Mouse (Mus musculus) liver, embryonic 15.5 days (tissue): Measurements from ENCODE around the gene Pnp2. TPM values are rescaled to one million over a fixed set of nuclear protein-coding genes. Genes with fewer than 3 reads are reported as not detected.
A peak's percentile ranks its signal among the peaks of the same experiment; 100 is the strongest.
"Not testable (repeated sequence)": the region's sequence is repeated elsewhere in the genome, so short reads cannot be mapped to it uniquely, and the experiment has no call there.

Experiments
- ATAC-seq: fragments of 200-750 bp; cut with Nextera tagmentation; 2 replicates; pipeline ENCODE4 v1.8.0; 2017; ENCODE audit warnings: moderate number of reproducible peaks, mild to moderate bottlenecking, moderate library complexity; ENCODE audit not compliant: insufficient read depth
- H3K27ac ChIP-seq: fragments of 300-500 bp; sonication (generic); replicated peaks from 2 replicates; pipeline ENCODE4 v1.5.1; 2015; ENCODE audit warnings: mild to moderate bottlenecking, inconsistent platforms
- H3K27me3 ChIP-seq: fragments of 300-500 bp; sonication (generic); 2 replicates; pipeline ENCODE4 v1.6.1; 2015; ENCODE audit warnings: mild to moderate bottlenecking, inconsistent platforms
- H3K36me3 ChIP-seq: fragments of 300-500 bp; sonication (generic); replicated peaks from 2 replicates; pipeline ENCODE4 v1.6.1; 2015; ENCODE audit warnings: moderate library complexity, mild to moderate bottlenecking, inconsistent platforms
- H3K4me1 ChIP-seq: fragments of 300-500 bp; sonication (generic); replicated peaks from 2 replicates; pipeline ENCODE4 v1.6.1; 2015; ENCODE audit warnings: inconsistent platforms
- H3K4me2 ChIP-seq: fragments of 300-500 bp; sonication (generic); 2 replicates; pipeline ENCODE4 v1.6.1; 2015; ENCODE audit warnings: moderate library complexity, mild to moderate bottlenecking, inconsistent platforms
- H3K4me3 ChIP-seq: fragments of 300-500 bp; sonication (generic); replicated peaks from 2 replicates; pipeline ENCODE4 v1.5.1; 2015; ENCODE audit warnings: mild to moderate bottlenecking, inconsistent platforms
- H3K9ac ChIP-seq: fragments of 300-500 bp; sonication (generic); 2 replicates; pipeline ENCODE4 v1.6.1; 2015; ENCODE audit warnings: moderate library complexity, mild to moderate bottlenecking, inconsistent platforms
- H3K9me3 ChIP-seq: fragments of 300-500 bp; sonication (generic); replicated peaks from 2 replicates; pipeline ENCODE4 v1.6.1; 2016; ENCODE audit warnings: inconsistent platforms
- WGBS: fragments of 180-500 bp; shearing (Covaris S2); methylation state at CpG from one replicate; pipeline ENCODE4 v1.1.7; 2015; ENCODE audit warnings: mixed read lengths; ENCODE audit not compliant: insufficient replicate concordance; 5-methylcytosine and 5-hydroxymethylcytosine counted together
- polyA plus RNA-seq: library from polyadenylated mRNA; unstranded; fragments of >200 nt; fragmentation: Nextera tagmentation; extraction: Ambion mirVana; gene quantifications from 2 replicates; pipeline ENCODE4 v1.2.1, GENCODE M21; 2015

Gene Pnp2
- polyA plus RNA-seq, 1 experiment from 2014 or later, result 10.0 TPM

- peak; percentile 70 for ATAC-seq
- H3K4me2 ChIP-seq, result peak overlapping the region; percentile 57
- not testable (repeated sequence) for H3K9me3 ChIP-seq, H3K9ac ChIP-seq, H3K27me3 ChIP-seq
- peak overlapping the region; percentile 85 for H3K27ac ChIP-seq
- 35% methylated on average over 5 of the region's 5 CpGs for WGBS
- peaks cover 13% of the 10 kb centered on the region; the same call in 1 of the 2 replicates for H3K36me3 ChIP-seq
- H3K4me3 ChIP-seq, result peak overlapping the region; percentile 10; the same call in 1 of the 2 replicates
- peaks cover 34% of the 10 kb centered on the region for H3K4me1 ChIP-seq
Observed at GRCm38 (mm10) chr14:50958289-50958995, 2.6 kb downstream of the Pnp2 start.

- Histone ChIP-seq H3K27me3 (no peaks in the 10 kb centered on the region), H3K36me3 (peaks cover 8% of the 10 kb centered on the region), H3K9ac (no peak overlapping the region), H3K27ac (no peak overlapping the region), H3K4me1 (peaks cover 4% of the 10 kb centered on the region; the same call in 1 of the 2 replicates), H3K4me3 (no peak overlapping the region), H3K9me3 (no peaks in the 10 kb centered on the region), H3K4me2 (no peak overlapping the region)
- WGBS, result 68% methylated on average over 5 of the region's 5 CpGs
- no peak for ATAC-seq
Observed at GRCm38 (mm10) chr14:50968216-50968980, 12.6 kb downstream of the Pnp2 start.

- no peak overlapping the region for H3K27ac ChIP-seq
- 52% methylated on average over 1 of the region's 1 CpGs for WGBS
- no peaks in the 10 kb centered on the region for H3K9me3 ChIP-seq
- H3K4me2 ChIP-seq, result no peak overlapping the region
- H3K36me3 ChIP-seq, result peaks cover 8% of the 10 kb centered on the region
- H3K27me3 ChIP-seq, result no peaks in the 10 kb centered on the region
- H3K4me1 ChIP-seq, result peaks cover 4% of the 10 kb centered on the region; the same call in 1 of the 2 replicates
- H3K4me3 ChIP-seq, result no peak overlapping the region
- ATAC-seq, result no peak
- H3K9ac ChIP-seq, result no peak overlapping the region
Observed at GRCm38 (mm10) chr14:50969041-50969440, 13.2 kb downstream of the Pnp2 start.

GRCm38 (mm10) chr14:50969558-50970544 lies 14.1 kb downstream of the Pnp2 start:
- H3K4me3 ChIP-seq, result no peak overlapping the region
- 25% methylated on average over 12 of the region's 12 CpGs for WGBS
- H3K9me3 ChIP-seq, result no peaks in the 10 kb centered on the region
- H3K4me1 ChIP-seq, result peaks cover 4% of the 10 kb centered on the region; the same call in 1 of the 2 replicates
- no peak overlapping the region for H3K9ac ChIP-seq
- no peak overlapping the region for H3K27ac ChIP-seq
- H3K36me3 ChIP-seq, result peaks cover under 1% of the 10 kb centered on the region
- peak overlapping the region; percentile 32; the same call in 1 of the 2 replicates for H3K4me2 ChIP-seq
- no peak for ATAC-seq
- no peaks in the 10 kb centered on the region for H3K27me3 ChIP-seq

- Histone ChIP-seq H3K4me1 (peaks cover 4% of the 10 kb centered on the region; the same call in 1 of the 2 replicates), H3K4me2 (no peak overlapping the region), H3K36me3 (no peaks in the 10 kb centered on the region), H3K4me3 (no peak overlapping the region), H3K27me3 (no peaks in the 10 kb centered on the region), H3K27ac (no peak overlapping the region), H3K9ac (no peak overlapping the region), H3K9me3 (no peaks in the 10 kb centered on the region)
- ATAC-seq, result no peak
- 6% methylated on average over 1 of the region's 1 CpGs for WGBS
Observed at GRCm38 (mm10) chr14:50970822-50971221, 15.0 kb downstream of the Pnp2 start.

GRCm38 (mm10) chr14:50973054-50973453 lies 17.3 kb downstream of the Pnp2 start:
- not testable (repeated sequence) for H3K9ac ChIP-seq, H3K4me3 ChIP-seq, H3K27me3 ChIP-seq, H3K9me3 ChIP-seq, H3K36me3 ChIP-seq, H3K27ac ChIP-seq, H3K4me2 ChIP-seq, H3K4me1 ChIP-seq, ATAC-seq
- 77% methylated on average over 5 of the region's 5 CpGs for WGBS

GRCm38 (mm10) chr14:50973700-50974099 lies 17.9 kb downstream of the Pnp2 start:
- no peak for ATAC-seq
- Histone ChIP-seq H3K36me3 (no peaks in the 10 kb centered on the region), H3K27me3 (no peaks in the 10 kb centered on the region), H3K27ac (no peak overlapping the region), H3K4me3 (no peak overlapping the region), H3K4me2 (no peak overlapping the region), H3K9ac (no peak overlapping the region), H3K4me1 (peaks cover 4% of the 10 kb centered on the region; the same call in 1 of the 2 replicates), H3K9me3 (no peaks in the 10 kb centered on the region)
- WGBS, result 60% methylated on average over 4 of the region's 4 CpGs

- whole genome bisulfite sequencing, result 48% methylated on average over 5 of the region's 5 CpGs
- Histone ChIP-seq H3K4me2 (no peak overlapping the region), H3K27ac (no peak overlapping the region), H3K36me3 (no peaks in the 10 kb centered on the region), H3K4me1 (no peaks in the 10 kb centered on the region), H3K9me3 (no peaks in the 10 kb centered on the region), H3K4me3 (no peak overlapping the region), H3K9ac (no peak overlapping the region), H3K27me3 (no peaks in the 10 kb centered on the region)
- ATAC-seq, result no peak
Observed at GRCm38 (mm10) chr14:50975001-50975400, 19.2 kb downstream of the Pnp2 start.

- Histone ChIP-seq H3K27ac (no peak overlapping the region), H3K4me1 (peaks cover 5% of the 10 kb centered on the region; the same call in 1 of the 2 replicates), H3K36me3 (no peaks in the 10 kb centered on the region), H3K4me2 (no peak overlapping the region), H3K9ac (no peak overlapping the region), H3K9me3 (no peaks in the 10 kb centered on the region), H3K4me3 (no peak overlapping the region), H3K27me3 (no peaks in the 10 kb centered on the region)
- WGBS, result 35% methylated on average over 9 of the region's 9 CpGs
- no peak for ATAC-seq
Observed at GRCm38 (mm10) chr14:50976674-50977073, 20.9 kb downstream of the Pnp2 start.

- not testable (repeated sequence) for H3K27me3 ChIP-seq, ATAC-seq, H3K9me3 ChIP-seq, H3K4me1 ChIP-seq, H3K27ac ChIP-seq, H3K9ac ChIP-seq, H3K4me3 ChIP-seq, H3K36me3 ChIP-seq, H3K4me2 ChIP-seq
- 36% methylated on average over 6 of the region's 6 CpGs for whole genome bisulfite sequencing
Observed at GRCm38 (mm10) chr14:50978451-50978850, 22.7 kb downstream of the Pnp2 start.
